Mouse (Mus musculus): ENCODE results near the gene Cpa5. TPM values are rescaled to one million over a fixed set of nuclear protein-coding genes. Genes with fewer than 3 reads are reported as not detected.

Cpa5 gene
- polyA plus RNA-seq, 1 experiment from 2014 or later, result 0.14 TPM

DNA sequence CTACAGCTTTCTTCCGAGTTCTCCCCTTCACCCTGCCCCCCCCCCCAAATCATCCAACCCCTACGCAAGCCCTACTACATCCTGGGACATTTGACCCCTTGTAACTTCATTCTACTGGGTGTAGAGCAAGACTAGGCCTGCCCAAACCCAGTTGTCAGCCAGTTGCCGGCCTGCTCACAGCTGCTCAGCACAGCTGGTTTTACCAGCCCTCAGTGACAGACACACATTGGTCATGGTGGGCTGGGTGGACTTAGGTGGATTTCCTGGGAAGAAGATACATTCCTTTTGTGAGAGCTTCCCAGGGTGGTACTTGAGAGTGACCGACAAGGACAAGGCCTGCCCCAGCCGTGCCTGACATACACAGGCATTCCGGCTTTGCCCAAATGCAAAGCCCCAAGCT lies 10.2 kb downstream of the Cpa5 start:
- H3K9me3 ChIP-seq, result no peaks in the 10 kb centered on the region
- WGBS, result 79% methylated on average over 6 of the region's 6 CpGs
- ATAC-seq (ENCODE audit: insufficient number of reproducible peaks, insufficient read depth, low FRiP score, low TSS enrichment, low read depth), result no peak
- H3K27ac ChIP-seq, result peak overlapping the region; percentile 45; the same call in 1 of the 2 replicates
- peaks cover 33% of the 10 kb centered on the region for H3K4me1 ChIP-seq (replicated peaks)
- H3K36me3 ChIP-seq, result no peaks in the 10 kb centered on the region
- no peak overlapping the region for H3K9ac ChIP-seq (replicated peaks)
- H3K4me3 ChIP-seq (replicated peaks), result no peak overlapping the region
- no peaks in the 10 kb centered on the region for H3K27me3 ChIP-seq
- H3K4me2 ChIP-seq, result no peak overlapping the region

DNA sequence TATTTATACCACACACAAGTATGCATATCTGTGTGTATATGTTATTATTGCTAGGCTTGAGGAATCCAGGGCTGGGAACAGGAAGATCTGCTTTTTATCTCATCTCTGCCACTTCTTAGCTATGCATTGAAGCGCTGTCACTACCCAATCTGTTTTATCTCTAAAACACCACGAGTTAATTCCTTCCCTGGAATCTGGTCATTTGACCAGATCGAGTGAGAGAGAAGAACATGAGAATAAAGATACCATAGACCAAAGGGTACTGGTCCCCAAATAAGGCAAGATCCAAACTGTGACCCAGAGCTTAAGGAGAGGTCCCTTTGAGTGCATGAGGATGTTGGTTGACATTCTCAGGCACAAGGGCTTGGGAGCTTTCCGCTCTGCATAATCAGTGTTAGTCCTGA lies 11.2 kb downstream of the Cpa5 start:
- no peak overlapping the region for H3K4me2 ChIP-seq

DNA sequence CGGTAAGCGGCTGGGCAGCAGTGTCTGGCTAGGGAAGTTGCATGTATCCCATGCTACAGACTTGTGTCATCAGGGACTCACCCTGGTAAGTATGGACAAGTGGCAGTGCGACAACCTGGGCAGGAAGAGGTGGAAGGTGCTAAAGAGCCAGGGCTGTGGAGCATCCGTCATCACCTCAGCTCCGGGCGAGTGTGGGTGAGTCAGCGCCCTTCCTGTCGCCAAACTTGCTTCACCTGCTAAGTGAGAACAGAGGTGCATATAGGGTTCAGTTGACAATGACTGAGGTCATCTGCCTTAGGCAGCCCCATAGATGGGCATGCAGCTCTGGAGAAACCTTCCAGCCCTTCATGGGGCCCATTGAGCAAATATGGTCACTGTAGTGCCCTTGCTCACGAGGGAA lies 14.0 kb downstream of the Cpa5 start:
- no peak for ATAC-seq (ENCODE audit: insufficient number of reproducible peaks, insufficient read depth, low FRiP score, low TSS enrichment, low read depth)
- Histone ChIP-seq H3K4me3 (replicated peaks) (no peak overlapping the region), H3K9me3 (no peaks in the 10 kb centered on the region), H3K4me2 (no peak overlapping the region), H3K27ac (no peak overlapping the region; the same call in 1 of the 2 replicates), H3K36me3 (no peaks in the 10 kb centered on the region), H3K9ac (replicated peaks) (no peak overlapping the region), H3K27me3 (no peaks in the 10 kb centered on the region), H3K4me1 (replicated peaks) (peaks cover 6% of the 10 kb centered on the region)
- WGBS, result 81% methylated on average over 9 of the region's 9 CpGs

More for the DNA sequence above, 11.2 kb downstream of the Cpa5 start:
- H3K4me3 ChIP-seq (replicated peaks), result no peak overlapping the region
- H3K4me1 ChIP-seq (replicated peaks), result peaks cover 23% of the 10 kb centered on the region
- no peak overlapping the region for H3K27ac ChIP-seq
- ATAC-seq (ENCODE audit: insufficient number of reproducible peaks, insufficient read depth, low FRiP score, low TSS enrichment, low read depth), result no peak
- WGBS, result 52% methylated on average over 4 of the region's 4 CpGs
- no peaks in the 10 kb centered on the region for H3K9me3 ChIP-seq
- H3K27me3 ChIP-seq, result no peaks in the 10 kb centered on the region
- H3K9ac ChIP-seq (replicated peaks), result no peak overlapping the region
- no peaks in the 10 kb centered on the region for H3K36me3 ChIP-seq

DNA sequence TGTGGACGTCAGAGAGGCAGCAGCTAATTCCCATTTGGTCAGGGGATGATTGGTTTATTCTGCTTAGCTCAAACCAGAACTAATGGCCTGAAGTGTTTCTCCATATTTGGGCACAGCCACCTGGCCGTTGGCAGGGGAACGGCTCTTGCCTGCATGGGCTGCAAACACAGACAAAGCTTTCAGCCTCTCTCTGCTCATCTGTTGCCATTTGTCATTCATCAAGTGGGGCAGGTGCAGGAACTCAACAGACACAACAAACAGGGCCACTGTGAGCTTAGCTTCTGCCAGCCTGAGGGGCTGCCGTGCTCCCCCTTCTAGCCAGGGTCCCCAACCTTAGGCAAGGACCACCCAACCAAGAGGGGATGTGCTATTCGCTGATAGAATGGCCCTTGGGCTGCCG lies 17.3 kb downstream of the Cpa5 start:
- no peak overlapping the region for H3K4me2 ChIP-seq
- peak overlapping the region; percentile 74; the same call in 1 of the 2 replicates for H3K27ac ChIP-seq
- H3K27me3 ChIP-seq, result no peaks in the 10 kb centered on the region
- H3K9me3 ChIP-seq, result no peaks in the 10 kb centered on the region
- H3K4me1 ChIP-seq (replicated peaks), result peaks cover 23% of the 10 kb centered on the region
- H3K36me3 ChIP-seq, result no peaks in the 10 kb centered on the region
- H3K4me3 ChIP-seq (replicated peaks), result no peak overlapping the region
- peak; percentile 8; the same call in 1 of the 2 replicates for ATAC-seq (ENCODE audit: insufficient number of reproducible peaks, insufficient read depth, low FRiP score, low TSS enrichment, low read depth)
- H3K9ac ChIP-seq (replicated peaks), result no peak overlapping the region
- WGBS, result 31% methylated on average over 6 of the region's 6 CpGs

DNA sequence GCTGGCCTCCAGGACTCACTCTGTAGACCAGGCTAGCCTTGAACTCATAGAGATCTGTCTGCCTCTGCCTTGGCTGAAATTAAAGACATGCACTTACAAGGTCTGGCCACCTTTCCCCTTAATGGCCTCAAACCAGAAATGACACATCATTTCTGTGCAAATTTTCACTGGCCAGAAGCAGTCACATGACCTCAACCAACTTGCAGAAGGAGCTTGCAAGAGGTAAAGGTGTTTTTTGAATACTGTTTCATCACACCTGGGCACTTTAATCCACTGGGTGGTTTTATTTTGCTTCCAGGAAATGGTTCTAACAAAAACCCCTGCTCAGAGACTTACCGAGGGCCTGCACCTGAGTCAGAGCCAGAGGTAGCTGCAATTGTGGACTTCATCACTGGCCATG lies 19.2 kb downstream of the Cpa5 start:
- Histone ChIP-seq H3K4me3 (replicated peaks) (no peak overlapping the region), H3K4me1 (replicated peaks) (peaks cover 29% of the 10 kb centered on the region), H3K4me2 (no peak overlapping the region), H3K27me3 (no peaks in the 10 kb centered on the region), H3K9me3 (no peaks in the 10 kb centered on the region), H3K36me3 (no peaks in the 10 kb centered on the region), H3K9ac (replicated peaks) (no peak overlapping the region), H3K27ac (no peak overlapping the region)
- WGBS, result 80% methylated on average over 1 of the region's 1 CpGs
- no peak for ATAC-seq (ENCODE audit: insufficient number of reproducible peaks, insufficient read depth, low FRiP score, low TSS enrichment, low read depth)

DNA sequence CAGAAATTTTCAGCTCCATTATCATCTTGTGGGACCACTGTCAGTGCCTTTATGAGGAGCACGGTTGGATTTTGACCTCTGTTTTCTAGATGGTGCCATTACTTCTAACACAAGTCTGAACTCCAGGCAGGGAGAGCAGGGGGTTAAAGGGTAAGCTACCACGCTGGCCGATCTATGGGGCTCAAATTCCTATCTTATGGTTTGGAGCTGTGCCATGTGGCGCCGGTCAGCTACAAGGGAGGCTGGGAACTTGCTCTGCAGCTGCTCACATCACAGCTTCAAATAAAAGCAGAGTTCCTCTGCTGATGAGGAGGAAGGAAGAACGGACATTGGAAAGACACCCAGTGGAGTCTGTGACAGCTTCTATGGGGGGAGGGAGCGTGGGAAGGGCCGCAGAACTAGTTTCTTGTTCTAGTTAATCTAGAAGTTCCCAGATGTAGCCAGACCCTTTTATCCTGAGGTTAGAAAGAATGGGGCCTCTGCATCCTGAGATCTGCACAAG lies 24.6 kb downstream of the Cpa5 start:
- H3K4me1 ChIP-seq (replicated peaks), result peaks cover 50% of the 10 kb centered on the region
- H3K27ac ChIP-seq, result peak overlapping the region; percentile 97
- H3K36me3 ChIP-seq, result no peaks in the 10 kb centered on the region
- WGBS, result 23% methylated on average over 8 of the region's 8 CpGs
- no peak overlapping the region for H3K4me3 ChIP-seq (replicated peaks)
- H3K9ac ChIP-seq (replicated peaks), result no peak overlapping the region
- 0 out of 2 replicates have a peak, but pooled peaks cover 5% of the 10 kb centered on the region for H3K9me3 ChIP-seq
- no peak overlapping the region for H3K4me2 ChIP-seq
- H3K27me3 ChIP-seq, result no peaks in the 10 kb centered on the region
- no peak for ATAC-seq (ENCODE audit: insufficient number of reproducible peaks, insufficient read depth, low FRiP score, low TSS enrichment, low read depth)

DNA sequence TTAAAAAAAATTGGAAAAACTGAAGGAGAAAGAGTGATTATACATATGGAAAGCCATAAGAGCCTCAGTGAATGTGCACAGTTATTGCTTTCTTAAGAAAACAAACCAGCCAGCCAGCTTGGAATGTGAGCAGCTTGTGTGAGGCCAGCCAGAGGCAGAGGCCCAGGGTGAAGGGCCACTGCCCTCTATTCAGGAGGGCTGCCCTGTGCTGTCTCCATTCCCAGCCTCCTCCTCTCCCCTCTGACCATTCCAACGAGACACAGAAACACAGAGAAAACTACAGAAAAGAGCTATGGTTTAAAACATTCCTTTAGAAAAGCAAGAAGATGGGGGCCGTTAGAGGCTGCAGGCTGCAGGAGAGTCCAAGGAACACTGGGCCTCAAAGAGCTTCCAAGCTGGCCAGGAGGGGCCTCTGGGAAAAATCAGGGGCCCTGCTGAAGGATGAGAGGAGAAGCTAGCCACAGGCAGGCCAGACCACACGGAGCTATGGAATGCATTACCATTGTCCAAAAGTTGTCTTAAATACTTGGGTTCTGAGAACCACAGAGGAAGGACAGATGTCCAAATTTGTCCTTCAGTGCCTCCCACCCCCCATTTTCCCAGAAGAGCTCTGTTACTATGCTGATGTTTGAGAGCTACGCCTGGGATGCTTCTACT lies 25.5 kb downstream of the Cpa5 start:
- WGBS, result 39% methylated on average over 4 of the region's 4 CpGs
- H3K27ac ChIP-seq, result peak overlapping the region; percentile 97
- H3K4me1 ChIP-seq (replicated peaks), result peaks cover 49% of the 10 kb centered on the region
- no peak overlapping the region for H3K4me3 ChIP-seq (replicated peaks)
- H3K4me2 ChIP-seq, result no peak overlapping the region
- H3K9ac ChIP-seq (replicated peaks), result no peak overlapping the region
- H3K9me3 ChIP-seq, result 0 out of 2 replicates have a peak, but pooled peaks cover 5% of the 10 kb centered on the region
- H3K27me3 ChIP-seq, result no peaks in the 10 kb centered on the region
- ATAC-seq (ENCODE audit: insufficient number of reproducible peaks, insufficient read depth, low FRiP score, low TSS enrichment, low read depth), result 0 out of 2 replicates have a peak, but pooled peaks have one; percentile 57
- no peaks in the 10 kb centered on the region for H3K36me3 ChIP-seq

DNA sequence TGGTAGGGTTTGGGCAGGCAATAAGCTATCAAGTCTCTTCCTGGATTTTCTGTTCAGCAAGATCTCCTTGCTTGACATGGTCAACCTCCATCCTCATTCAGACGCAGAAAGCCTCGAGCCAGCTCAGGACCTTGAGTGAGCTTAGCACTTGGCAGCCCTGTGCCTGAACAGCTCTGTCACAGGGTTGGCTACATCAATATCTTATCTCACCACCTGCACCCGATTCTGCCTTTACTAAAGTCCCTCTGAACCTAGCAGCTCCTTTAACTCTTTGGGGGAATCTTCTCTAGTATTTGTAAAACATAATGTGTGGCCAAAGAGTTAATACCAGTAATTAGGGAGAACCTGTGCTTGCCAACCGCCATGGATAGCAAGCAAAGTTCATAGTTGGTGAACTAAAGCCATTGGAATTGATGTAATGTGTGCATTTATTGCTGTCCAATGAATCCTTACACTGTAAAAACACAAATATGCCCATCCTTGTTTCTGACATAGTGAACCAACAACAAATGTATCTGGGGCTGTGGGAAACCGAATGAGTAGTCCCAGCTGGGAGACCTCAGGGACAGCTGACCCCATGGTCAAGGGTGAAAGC lies 28.0 kb downstream of the Cpa5 start, which contains the start of gene Cpa1:
TSS of gene Cpa1 (plus strand) at position 545 of the 595 bp plus-strand sequence.
- Histone ChIP-seq H3K9me3 (0 out of 2 replicates have a peak, but pooled peaks cover 5% of the 10 kb centered on the region), H3K27me3 (no peaks in the 10 kb centered on the region), H3K36me3 (no peaks in the 10 kb centered on the region), H3K4me1 (replicated peaks) (peaks cover 43% of the 10 kb centered on the region), H3K27ac (peak within 1 kb of the TSS; percentile 12; the same call in 1 of the 2 replicates), H3K9ac (replicated peaks) (no peak within 1 kb of the TSS), H3K4me2 (no peak within 1 kb of the TSS), H3K4me3 (replicated peaks) (no peak within 1 kb of the TSS)
- 82% methylated on average over 5 of the region's 5 CpGs for WGBS
- no peak for ATAC-seq (ENCODE audit: insufficient number of reproducible peaks, insufficient read depth, low FRiP score, low TSS enrichment, low read depth)

DNA sequence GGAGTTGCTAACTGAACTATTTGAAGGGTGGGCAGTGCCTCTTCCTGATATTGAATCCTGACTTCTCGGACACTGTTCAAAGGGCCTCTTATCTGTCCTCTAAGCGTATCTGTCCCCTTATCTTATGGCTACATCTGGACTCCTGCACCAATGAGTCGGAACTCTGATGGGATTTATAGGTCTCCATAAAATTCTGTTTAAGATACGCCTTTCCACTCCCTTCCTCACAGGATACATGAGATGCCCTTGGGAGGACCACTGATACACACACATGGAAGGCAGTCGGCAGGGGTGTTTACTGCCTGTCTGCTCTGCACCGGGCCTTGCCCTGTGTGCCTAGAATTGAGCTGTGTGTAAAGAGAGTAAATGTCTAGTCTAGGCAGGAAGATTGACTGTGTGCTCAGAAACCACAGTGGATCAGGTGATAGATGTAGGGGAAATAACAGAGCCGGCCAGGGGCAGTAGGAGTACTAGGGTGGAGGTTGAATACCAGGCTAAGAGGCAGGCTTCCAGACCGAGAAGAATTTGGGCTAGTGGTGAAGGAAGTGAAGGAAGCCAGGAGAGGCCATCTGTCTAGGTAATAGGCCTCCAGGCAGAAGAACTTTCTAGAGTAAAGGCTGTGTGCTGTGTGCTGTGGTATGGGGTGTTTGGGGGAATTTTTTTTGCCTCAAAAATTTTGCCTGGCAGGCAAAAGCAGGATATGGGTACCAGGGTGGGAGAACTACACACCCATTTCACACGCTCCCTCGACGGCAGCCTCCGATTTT lies 33.1 kb downstream of the Cpa5 start:
- Histone ChIP-seq H3K27ac (peak overlapping the region; percentile 91), H3K27me3 (no peaks in the 10 kb centered on the region), H3K4me1 (replicated peaks) (peaks cover 42% of the 10 kb centered on the region), H3K4me2 (no peak overlapping the region), H3K36me3 (no peaks in the 10 kb centered on the region), H3K9ac (replicated peaks) (no peak overlapping the region), H3K4me3 (replicated peaks) (no peak overlapping the region), H3K9me3 (0 out of 2 replicates have a peak, but pooled peaks cover 5% of the 10 kb centered on the region)
- WGBS, result 44% methylated on average over 12 of the region's 12 CpGs
- no peak; the same call in 1 of the 2 replicates for ATAC-seq (ENCODE audit: insufficient number of reproducible peaks, insufficient read depth, low FRiP score, low TSS enrichment, low read depth)

DNA sequence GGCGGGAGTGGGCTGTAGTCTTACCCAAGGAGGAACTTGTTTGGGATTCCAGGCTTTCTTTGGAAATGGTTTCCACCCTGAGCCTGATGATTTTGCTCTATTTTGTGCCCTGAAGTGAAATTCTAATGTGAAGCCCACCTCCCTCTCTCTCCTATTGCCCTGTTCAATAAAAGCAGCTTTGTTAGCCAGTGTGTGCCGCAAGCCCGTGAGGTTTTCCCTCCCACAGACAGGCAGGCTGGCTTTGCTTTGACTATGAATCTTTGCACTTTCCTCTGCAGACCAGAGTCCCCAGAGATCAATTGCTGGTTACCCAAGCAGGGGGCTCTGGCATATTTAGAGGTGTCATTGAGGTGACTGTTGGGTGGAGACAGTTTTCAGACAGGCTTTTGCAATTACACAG lies 33.7 kb downstream of the Cpa5 start:
- no peak; the same call in 1 of the 2 replicates for ATAC-seq (ENCODE audit: insufficient number of reproducible peaks, insufficient read depth, low FRiP score, low TSS enrichment, low read depth)
- Histone ChIP-seq H3K4me3 (replicated peaks) (no peak overlapping the region), H3K9ac (replicated peaks) (no peak overlapping the region), H3K4me1 (replicated peaks) (peaks cover 47% of the 10 kb centered on the region), H3K9me3 (0 out of 2 replicates have a peak, but pooled peaks cover 5% of the 10 kb centered on the region), H3K36me3 (no peaks in the 10 kb centered on the region), H3K27me3 (no peaks in the 10 kb centered on the region), H3K27ac (peak overlapping the region; percentile 91), H3K4me2 (no peak overlapping the region)
- WGBS, result 41% methylated on average over 3 of the region's 3 CpGs

DNA sequence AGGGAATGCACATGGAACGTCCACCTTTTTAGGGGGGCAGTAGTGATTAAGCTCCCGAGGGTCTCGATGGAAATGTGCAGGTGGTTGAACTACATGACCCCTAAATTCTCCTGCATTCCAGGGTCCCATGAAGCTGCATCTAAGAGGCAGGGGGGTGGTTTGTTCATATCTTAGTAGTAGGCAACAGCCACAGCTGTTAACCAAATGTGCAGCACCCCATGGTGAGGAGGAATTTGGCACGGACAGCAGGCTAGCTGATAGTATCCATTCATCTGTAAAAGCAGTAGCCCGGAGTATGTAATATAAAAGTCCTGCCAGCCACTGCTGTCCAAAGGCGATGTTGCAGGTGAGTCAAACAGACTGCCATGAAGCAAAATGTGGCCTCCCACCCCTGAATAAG lies 34.6 kb downstream of the Cpa5 start:
- no peak for ATAC-seq (ENCODE audit: insufficient number of reproducible peaks, insufficient read depth, low FRiP score, low TSS enrichment, low read depth)
- no peak overlapping the region for H3K4me2 ChIP-seq
- WGBS, result 38% methylated on average over 6 of the region's 6 CpGs
- peaks cover 55% of the 10 kb centered on the region for H3K4me1 ChIP-seq (replicated peaks)
- H3K9me3 ChIP-seq, result no peaks in the 10 kb centered on the region
- peak overlapping the region; percentile 91 for H3K27ac ChIP-seq
- H3K9ac ChIP-seq (replicated peaks), result no peak overlapping the region
- H3K27me3 ChIP-seq, result no peaks in the 10 kb centered on the region
- H3K4me3 ChIP-seq (replicated peaks), result no peak overlapping the region
- H3K36me3 ChIP-seq, result no peaks in the 10 kb centered on the region
